7 mouse cellular contexts compared by ENCODE assay signal in the genomic region with DNA sequence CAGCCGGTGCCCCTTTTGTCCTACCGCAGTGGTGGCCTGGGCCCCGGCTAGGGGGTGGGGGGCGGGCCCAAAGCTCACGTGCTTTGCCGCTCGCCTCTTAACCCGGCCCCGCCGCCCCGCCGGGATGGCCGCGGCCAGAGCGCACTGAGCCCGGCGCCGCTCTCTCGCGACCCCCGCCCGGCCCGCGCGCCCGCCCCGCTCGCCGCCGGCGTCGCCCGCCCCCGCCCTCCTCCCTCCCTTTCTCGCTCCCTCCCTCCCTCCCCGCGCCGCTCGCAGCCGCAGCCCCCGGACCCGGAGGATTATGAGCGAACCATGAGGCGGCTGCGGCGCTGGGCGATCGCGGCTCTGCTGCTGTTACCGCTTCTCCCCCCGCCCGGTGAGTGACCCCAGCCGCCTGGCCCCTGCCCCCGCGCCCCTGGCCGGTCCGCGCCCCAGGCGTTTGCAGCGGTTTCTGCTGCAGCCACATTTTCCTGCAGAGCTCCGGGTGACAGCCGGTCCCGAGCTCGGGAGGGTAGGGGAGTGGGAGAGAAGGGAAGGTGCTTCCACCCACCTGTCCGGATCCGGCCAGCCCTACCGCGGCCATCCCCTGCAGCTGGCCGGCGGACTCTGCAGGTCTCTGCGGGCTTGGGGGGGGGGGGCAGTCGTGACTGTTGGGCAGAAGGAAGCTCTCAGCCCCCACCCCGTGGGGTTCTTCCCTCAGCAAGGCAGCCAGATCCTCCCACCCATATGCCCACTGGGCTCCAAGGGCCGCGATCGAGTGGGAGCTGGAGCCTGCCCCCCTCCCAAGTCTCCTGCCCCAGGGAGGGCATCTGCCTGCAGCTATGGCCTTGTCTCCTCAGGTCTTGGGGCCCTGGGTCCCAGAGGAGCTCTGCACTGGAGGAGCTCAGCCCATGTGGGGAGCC. TPM values are rescaled to one million over a fixed set of nuclear protein-coding genes. Genes with fewer than 3 reads are reported as not detected.
DNase-seq lines count a peak whose midpoint lies in the region; ATAC-seq and TF ChIP-seq lines count a peak whose summit lies in the region.

Gene Adam11, plus strand, starts transcription at position 131 of the 902 bp plus-strand sequence.

- no peak for TF ChIP-seq CTCF in cerebellum, adult 2 months (IDR thresholded peaks at IDR 0.05; ENCODE audit: borderline replicate concordance, insufficient read depth, low read depth, low read length)

- H3K9me3 ChIP-seq in embryonic facial prominence, embryonic 14.5 days (ENCODE audit: control insufficient read depth, low read length), result no peaks in the 10 kb centered on the region
- no peaks in the 10 kb centered on the region for H3K9me3 ChIP-seq in neural tube, embryonic 12.5 days

- H3K4me2 ChIP-seq in embryonic facial prominence, embryonic 14.5 days (ENCODE audit: low read depth, low read length), result peak within 1 kb of the TSS; percentile 100
- peak within 1 kb of the TSS; percentile 98 for H3K4me2 ChIP-seq in neural tube, embryonic 12.5 days (replicated peaks)

- no peak for TF ChIP-seq POLR2A in cerebellum, adult 2 months (IDR thresholded peaks at IDR 0.05; ENCODE audit: borderline replicate concordance, insufficient read depth, low read length)

- peak; percentile 38 for DNase-seq in kidney, postnatal 10 days
- DNase-seq in kidney, postnatal 14 days, result no peak
- DNase-seq in cerebellum, adult 2 months, result peak; percentile 66 to 71
- no peak for DNase-seq in embryonic facial prominence, embryonic 14.5 days (ENCODE audit: low spot score)
- no peak for DNase-seq in left cerebral cortex, postnatal 14 days (ENCODE audit: low spot score in 2 of 2)
- DNase-seq in T-cell, adult 2 months (ENCODE audit: low spot score), result no peak

- H3K36me3 ChIP-seq in embryonic facial prominence, embryonic 14.5 days (ENCODE audit: control insufficient read depth, insufficient read depth, low read length), result no peaks in the 10 kb centered on the region
- no peaks in the 10 kb centered on the region for H3K36me3 ChIP-seq in neural tube, embryonic 12.5 days

- H3K4me3 ChIP-seq in cerebellum, adult 2 months (replicated peaks; ENCODE audit: insufficient read depth, low read depth, low read length), result peak within 1 kb of the TSS; percentile 73
- peak within 1 kb of the TSS; percentile 60 for H3K4me3 ChIP-seq in embryonic facial prominence, embryonic 14.5 days (ENCODE audit: low read depth, low read length)
- peak within 1 kb of the TSS; percentile 59 for H3K4me3 ChIP-seq in neural tube, embryonic 12.5 days

- intact Hi-C loops in left cerebral cortex, postnatal 14 days (cut with DNase I), result no loop called here

- peaks cover 33% of the 10 kb centered on the region for H3K4me1 ChIP-seq in cerebellum, adult 2 months (ENCODE audit: control insufficient read depth, insufficient read depth, low read length)
- H3K4me1 ChIP-seq in embryonic facial prominence, embryonic 14.5 days (ENCODE audit: control insufficient read depth, insufficient read depth, low read length), result no peaks in the 10 kb centered on the region
- H3K4me1 ChIP-seq in neural tube, embryonic 12.5 days, result peaks cover 32% of the 10 kb centered on the region

- peak; percentile 37 for ATAC-seq in embryonic facial prominence, embryonic 14.5 days (ENCODE audit: low read depth)
- peak; percentile 43 for ATAC-seq in neural tube, embryonic 12.5 days (ENCODE audit: low FRiP score, low read depth)

- peak within 1 kb of the TSS; percentile 73 for H3K9ac ChIP-seq in embryonic facial prominence, embryonic 14.5 days (ENCODE audit: low read depth, low read length)
- H3K9ac ChIP-seq in neural tube, embryonic 12.5 days, result peak within 1 kb of the TSS; percentile 80

- H3K27me3 ChIP-seq in cerebellum, adult 2 months (ENCODE audit: control insufficient read depth, insufficient read depth, low read length), result no peaks in the 10 kb centered on the region
- peaks cover 17% of the 10 kb centered on the region; the same call in 1 of the 2 replicates for H3K27me3 ChIP-seq in embryonic facial prominence, embryonic 14.5 days (replicated peaks; ENCODE audit: control insufficient read depth, insufficient read depth, low read length)
- H3K27me3 ChIP-seq in neural tube, embryonic 12.5 days (replicated peaks), result peaks cover 32% of the 10 kb centered on the region

- WGBS in cerebellum, adult 2 months, result 1% methylated on average over 66 of the region's 76 CpGs
- WGBS in embryonic facial prominence, embryonic 14.5 days, result 0% methylated on average over 12 of the region's 76 CpGs
- WGBS in neural tube, embryonic 12.5 days, result 1% methylated on average over 62 of the region's 76 CpGs

- peak within 1 kb of the TSS; percentile 99 for H3K27ac ChIP-seq in cerebellum, adult 2 months (ENCODE audit: insufficient read depth, low read length)
- no peak within 1 kb of the TSS for H3K27ac ChIP-seq in embryonic facial prominence, embryonic 14.5 days (replicated peaks; ENCODE audit: low read depth, low read length)
- peak within 1 kb of the TSS; percentile 29; the same call in 1 of the 2 replicates for H3K27ac ChIP-seq in neural tube, embryonic 12.5 days

RNA-seq across cellular contexts. Expression of gene Adam11, which starts in this region (rescaled TPM):
- polyA plus RNA-seq in cerebellum, adult 2 months (2012; rRNA removed), result 207 and 239 TPM in 2 replicates
- polyA plus RNA-seq in embryonic facial prominence, embryonic 14.5 days (2014; fragmentation: Nextera tagmentation; extraction: Ambion mirVana), result 8.1 and 9.3 TPM in 2 replicates
- total RNA-seq in left cerebral cortex, postnatal 14 days (2021), result 100 to 1,000 TPM; 117 to 129 TPM
- polyA plus RNA-seq in neural tube, embryonic 12.5 days (2016; fragmentation: Nextera tagmentation; extraction: Ambion mirVana), result 33.2 and 41.6 TPM in 2 replicates

Comparison
In these comparisons a context has a peak if more than half of its experiments do, and no peak if none do; other contexts are left out.
1. DNase-seq: peak in kidney, postnatal 10 days (single experiment) and cerebellum, adult 2 months (2 of 2); none in kidney, postnatal 14 days (single experiment), embryonic facial prominence, embryonic 14.5 days (single experiment), left cerebral cortex, postnatal 14 days (0 of 2) and T-cell, adult 2 months (single experiment).
2. Peak in every context shown above with its lines, with median percentiles within 50 percentile points of each other: H3K4me3 ChIP-seq.